Mouse (Mus musculus): ENCODE data around the gene Dnaja4. TPM values are rescaled to one million over a fixed set of nuclear protein-coding genes. Genes with fewer than 3 reads are reported as not detected.

Gene Dnaja4
- polyA plus RNA-seq, 1 experiment from 2014 or later: 2.3 TPM

- Histone ChIP-seq H3K27ac (ENCODE audit: low read depth, low read length) (no peak overlapping the region), H3K4me2 (ENCODE audit: low read depth, low read length, severe bottlenecking) (no peak overlapping the region), H3K9ac (ENCODE audit: low read length) (no peak overlapping the region), H3K9me3 (ENCODE audit: control insufficient read depth, low read length) (no peaks in the 10 kb centered on the region), H3K27me3 (ENCODE audit: control insufficient read depth, insufficient read depth, low read length) (no peaks in the 10 kb centered on the region), H3K4me1 (replicated peaks; ENCODE audit: control insufficient read depth, insufficient read depth, low read length) (0 out of 2 replicates have a peak, but pooled peaks cover 3% of the 10 kb centered on the region), H3K36me3 (ENCODE audit: control insufficient read depth, insufficient read depth, low read length) (no peaks in the 10 kb centered on the region), H3K4me3 (ENCODE audit: low read depth, low read length) (no peak overlapping the region)
- WGBS: 90% methylated on average over 3 of the region's 3 CpGs
- DNase-seq (ENCODE audit: low spot score): no peak
- no peak for ATAC-seq (replicated peaks; ENCODE audit: low FRiP score)
Observed at GRCm38 (mm10) chr9:54666116-54666515, 32.6 kb upstream of the Dnaja4 start.

- Histone ChIP-seq H3K27ac (ENCODE audit: low read depth, low read length) (no peak overlapping the region), H3K27me3 (ENCODE audit: control insufficient read depth, insufficient read depth, low read length) (no peaks in the 10 kb centered on the region), H3K4me1 (replicated peaks; ENCODE audit: control insufficient read depth, insufficient read depth, low read length) (no peaks in the 10 kb centered on the region), H3K4me2 (ENCODE audit: low read depth, low read length, severe bottlenecking) (no peak overlapping the region), H3K4me3 (ENCODE audit: low read depth, low read length) (no peak overlapping the region), H3K9ac (ENCODE audit: low read length) (no peak overlapping the region), H3K9me3 (ENCODE audit: control insufficient read depth, low read length) (no peaks in the 10 kb centered on the region), H3K36me3 (ENCODE audit: control insufficient read depth, insufficient read depth, low read length) (no peaks in the 10 kb centered on the region)
- ATAC-seq (replicated peaks; ENCODE audit: low FRiP score): no peak
- WGBS: 70% methylated on average over 4 of the region's 4 CpGs
- DNase-seq (ENCODE audit: low spot score): no peak
Observed at GRCm38 (mm10) chr9:54668455-54668854, 30.2 kb upstream of the Dnaja4 start.

- no peak overlapping the region for H3K4me2 ChIP-seq (ENCODE audit: low read depth, low read length, severe bottlenecking)
- H3K9me3 ChIP-seq (ENCODE audit: control insufficient read depth, low read length): no peaks in the 10 kb centered on the region
- no peak overlapping the region for H3K27ac ChIP-seq (ENCODE audit: low read depth, low read length)
- no peak overlapping the region for H3K9ac ChIP-seq (ENCODE audit: low read length)
- H3K4me1 ChIP-seq (replicated peaks; ENCODE audit: control insufficient read depth, insufficient read depth, low read length): no peaks in the 10 kb centered on the region
- H3K36me3 ChIP-seq (ENCODE audit: control insufficient read depth, insufficient read depth, low read length): no peaks in the 10 kb centered on the region
- ATAC-seq (replicated peaks; ENCODE audit: low FRiP score) (no peak), DNase-seq (ENCODE audit: low spot score) (no peak)
- H3K27me3 ChIP-seq (ENCODE audit: control insufficient read depth, insufficient read depth, low read length): no peaks in the 10 kb centered on the region
- no peak overlapping the region for H3K4me3 ChIP-seq (ENCODE audit: low read depth, low read length)
- 81% methylated on average over 3 of the region's 3 CpGs for WGBS
Observed at GRCm38 (mm10) chr9:54671962-54672361, 26.7 kb upstream of the Dnaja4 start.

- no peaks in the 10 kb centered on the region for H3K9me3 ChIP-seq (ENCODE audit: control insufficient read depth, low read length)
Observed at GRCm38 (mm10) chr9:54673887-54674286, 24.8 kb upstream of the Dnaja4 start.

GRCm38 (mm10) chr9:54676531-54676986, 22.1 kb upstream of the Dnaja4 start:
- Histone ChIP-seq H3K4me1 (replicated peaks; ENCODE audit: control insufficient read depth, insufficient read depth, low read length) (no peaks in the 10 kb centered on the region), H3K4me3 (ENCODE audit: low read depth, low read length) (peak overlapping the region; percentile 28), H3K9me3 (ENCODE audit: control insufficient read depth, low read length) (no peaks in the 10 kb centered on the region), H3K27ac (ENCODE audit: low read depth, low read length) (no peak overlapping the region), H3K4me2 (ENCODE audit: low read depth, low read length, severe bottlenecking) (peak overlapping the region; percentile 61), H3K27me3 (ENCODE audit: control insufficient read depth, insufficient read depth, low read length) (no peaks in the 10 kb centered on the region), H3K9ac (ENCODE audit: low read length) (peak overlapping the region; percentile 58), H3K36me3 (ENCODE audit: control insufficient read depth, insufficient read depth, low read length) (no peaks in the 10 kb centered on the region)
- WGBS: 2% methylated on average over 14 of the region's 14 CpGs
- DNase-seq (ENCODE audit: low spot score) (peak; percentile 89), ATAC-seq (replicated peaks; ENCODE audit: low FRiP score) (peak; percentile 81)

More at GRCm38 (mm10) chr9:54673887-54674286, 24.8 kb upstream of the Dnaja4 start:
- Histone ChIP-seq H3K4me3 (ENCODE audit: low read depth, low read length) (no peak overlapping the region), H3K4me1 (replicated peaks; ENCODE audit: control insufficient read depth, insufficient read depth, low read length) (no peaks in the 10 kb centered on the region), H3K4me2 (ENCODE audit: low read depth, low read length, severe bottlenecking) (no peak overlapping the region), H3K27ac (ENCODE audit: low read depth, low read length) (no peak overlapping the region), H3K27me3 (ENCODE audit: control insufficient read depth, insufficient read depth, low read length) (no peaks in the 10 kb centered on the region), H3K36me3 (ENCODE audit: control insufficient read depth, insufficient read depth, low read length) (no peaks in the 10 kb centered on the region), H3K9ac (ENCODE audit: low read length) (no peak overlapping the region)
- 89% methylated on average over 13 of the region's 13 CpGs for WGBS
- ATAC-seq (replicated peaks; ENCODE audit: low FRiP score): no peak
- DNase-seq (ENCODE audit: low spot score): no peak

- no peak for ATAC-seq (replicated peaks; ENCODE audit: low FRiP score)
- 79% methylated on average over 4 of the region's 4 CpGs for WGBS
- Histone ChIP-seq H3K27me3 (ENCODE audit: control insufficient read depth, insufficient read depth, low read length) (no peaks in the 10 kb centered on the region), H3K9me3 (ENCODE audit: control insufficient read depth, low read length) (no peaks in the 10 kb centered on the region), H3K36me3 (ENCODE audit: control insufficient read depth, insufficient read depth, low read length) (no peaks in the 10 kb centered on the region), H3K4me1 (replicated peaks; ENCODE audit: control insufficient read depth, insufficient read depth, low read length) (no peaks in the 10 kb centered on the region), H3K27ac (ENCODE audit: low read depth, low read length) (no peak overlapping the region), H3K4me2 (ENCODE audit: low read depth, low read length, severe bottlenecking) (no peak overlapping the region), H3K9ac (ENCODE audit: low read length) (no peak overlapping the region), H3K4me3 (ENCODE audit: low read depth, low read length) (no peak overlapping the region)
- DNase-seq (ENCODE audit: low spot score): no peak
Observed at GRCm38 (mm10) chr9:54682846-54683245, 15.8 kb upstream of the Dnaja4 start.

- Histone ChIP-seq H3K27me3 (ENCODE audit: control insufficient read depth, insufficient read depth, low read length) (no peaks in the 10 kb centered on the region), H3K36me3 (ENCODE audit: control insufficient read depth, insufficient read depth, low read length) (no peaks in the 10 kb centered on the region), H3K9ac (ENCODE audit: low read length) (no peak overlapping the region), H3K9me3 (ENCODE audit: control insufficient read depth, low read length) (no peaks in the 10 kb centered on the region), H3K4me1 (replicated peaks; ENCODE audit: control insufficient read depth, insufficient read depth, low read length) (no peaks in the 10 kb centered on the region), H3K4me2 (ENCODE audit: low read depth, low read length, severe bottlenecking) (no peak overlapping the region), H3K4me3 (ENCODE audit: low read depth, low read length) (no peak overlapping the region), H3K27ac (ENCODE audit: low read depth, low read length) (no peak overlapping the region)
- no peak for ATAC-seq (replicated peaks; ENCODE audit: low FRiP score)
- 71% methylated on average over 7 of the region's 7 CpGs for WGBS
- DNase-seq (ENCODE audit: low spot score): no peak
Observed at GRCm38 (mm10) chr9:54683814-54684605, 14.7 kb upstream of the Dnaja4 start.

- ATAC-seq (replicated peaks; ENCODE audit: low FRiP score) (no peak), DNase-seq (ENCODE audit: low spot score) (no peak)
- Histone ChIP-seq H3K36me3 (ENCODE audit: control insufficient read depth, insufficient read depth, low read length) (no peaks in the 10 kb centered on the region), H3K9me3 (ENCODE audit: control insufficient read depth, low read length) (no peaks in the 10 kb centered on the region), H3K4me1 (replicated peaks; ENCODE audit: control insufficient read depth, insufficient read depth, low read length) (no peaks in the 10 kb centered on the region), H3K9ac (ENCODE audit: low read length) (no peak overlapping the region), H3K27me3 (ENCODE audit: control insufficient read depth, insufficient read depth, low read length) (no peaks in the 10 kb centered on the region; the same call in 1 of the 2 replicates), H3K4me2 (ENCODE audit: low read depth, low read length, severe bottlenecking) (no peak overlapping the region), H3K4me3 (ENCODE audit: low read depth, low read length) (no peak overlapping the region), H3K27ac (ENCODE audit: low read depth, low read length) (no peak overlapping the region)
- WGBS: 69% methylated on average over 14 of the region's 14 CpGs
Observed at GRCm38 (mm10) chr9:54687246-54688236, 11.1 kb upstream of the Dnaja4 start.
